Mouse (Mus musculus) neural tube, embryonic 12.5 days (tissue): Measurements from ENCODE around the gene Tmem8b. TPM values are rescaled to one million over a fixed set of nuclear protein-coding genes. Genes with fewer than 3 reads are reported as not detected.

Source experiments
- ATAC-seq: fragments of 200-750 bp; cut with Nextera tagmentation; 2 replicates; pipeline ENCODE4 v1.8.0; 2017; ENCODE audit warnings: low read depth, mild to moderate bottlenecking, moderate TSS enrichment, moderate library complexity; ENCODE audit not compliant: low FRiP score
- H3K27ac ChIP-seq: fragments of 300-500 bp; sonication (generic); 2 replicates; pipeline ENCODE4 v1.5.1; 2016
- H3K27me3 ChIP-seq: fragments of 300-500 bp; sonication (generic); replicated peaks from 2 replicates; pipeline ENCODE4 v1.6.1; 2016; ENCODE audit warnings: mild to moderate bottlenecking
- H3K36me3 ChIP-seq: fragments of 300-500 bp; sonication (generic); 2 replicates; pipeline ENCODE4 v1.6.1; 2016; ENCODE audit warnings: mild to moderate bottlenecking
- H3K4me1 ChIP-seq: fragments of 300-500 bp; sonication (generic); 2 replicates; pipeline ENCODE4 v1.6.1; 2016
- H3K4me2 ChIP-seq: fragments of 300-500 bp; sonication (generic); replicated peaks from 2 replicates; pipeline ENCODE4 v1.6.1; 2016; ENCODE audit warnings: mild to moderate bottlenecking
- H3K4me3 ChIP-seq: fragments of 300-500 bp; sonication (generic); 2 replicates; pipeline ENCODE4 v1.5.1; 2016
- H3K9ac ChIP-seq: fragments of 300-500 bp; sonication (generic); 2 replicates; pipeline ENCODE4 v1.6.1; 2016; ENCODE audit warnings: mild to moderate bottlenecking
- H3K9me3 ChIP-seq: fragments of 300-500 bp; sonication (generic); 2 replicates; pipeline ENCODE4 v1.6.1; 2016; ENCODE audit warnings: mild to moderate bottlenecking
- WGBS: fragments of 180-500 bp; shearing (Covaris S2); methylation state at CpG from one replicate; pipeline ENCODE4 v1.1.7; 2016; 5-methylcytosine and 5-hydroxymethylcytosine counted together
- polyA plus RNA-seq: library from polyadenylated mRNA; unstranded; fragments of >200 nt; fragmentation: Nextera tagmentation; extraction: Ambion mirVana; gene quantifications from 2 replicates; pipeline ENCODE4 v1.2.1, GENCODE M21; 2016

Tmem8b gene
- polyA plus RNA-seq, 1 experiment from 2014 or later: 14.2 TPM

GRCm38 (mm10) chr4:43726995-43727394 lies 58.2 kb downstream of the Tmem8b start, which contains the start of gene Hrct1:
Hrct1 (plus strand) TSS chr4:43727188.
- no peak within 1 kb of the TSS for H3K4me2 ChIP-seq
- no peak within 1 kb of the TSS for H3K27ac ChIP-seq
- H3K9me3 ChIP-seq: no peaks in the 10 kb centered on the region
- no peak within 1 kb of the TSS for H3K9ac ChIP-seq
- no peak within 1 kb of the TSS for H3K4me3 ChIP-seq
- no peaks in the 10 kb centered on the region for H3K36me3 ChIP-seq
- WGBS: 57% methylated on average over 3 of the region's 3 CpGs
- ATAC-seq: no peak
- no peaks in the 10 kb centered on the region for H3K4me1 ChIP-seq
- no peaks in the 10 kb centered on the region for H3K27me3 ChIP-seq

GRCm38 (mm10) chr4:43727718-43728575 lies 59.2 kb downstream of the Tmem8b start:
- Histone ChIP-seq H3K4me1 (no peaks in the 10 kb centered on the region), H3K4me2 (no peak overlapping the region), H3K9me3 (no peaks in the 10 kb centered on the region), H3K27ac (no peak overlapping the region), H3K27me3 (no peaks in the 10 kb centered on the region), H3K36me3 (no peaks in the 10 kb centered on the region), H3K9ac (no peak overlapping the region), H3K4me3 (no peak overlapping the region)
- WGBS: 78% methylated on average over 7 of the region's 7 CpGs
- ATAC-seq: no peak

- no peak for ATAC-seq
- WGBS: 71% methylated on average over 5 of the region's 5 CpGs
- Histone ChIP-seq H3K36me3 (no peaks in the 10 kb centered on the region), H3K4me3 (no peak overlapping the region), H3K9me3 (no peaks in the 10 kb centered on the region), H3K4me1 (no peaks in the 10 kb centered on the region), H3K9ac (no peak overlapping the region), H3K4me2 (no peak overlapping the region), H3K27ac (no peak overlapping the region), H3K27me3 (no peaks in the 10 kb centered on the region)
Measured at GRCm38 (mm10) chr4:43728576-43728954, 59.8 kb downstream of the Tmem8b start.

- Histone ChIP-seq H3K27ac (no peak overlapping the region), H3K9me3 (no peaks in the 10 kb centered on the region), H3K36me3 (no peaks in the 10 kb centered on the region), H3K4me2 (no peak overlapping the region), H3K9ac (no peak overlapping the region), H3K4me3 (no peak overlapping the region), H3K27me3 (no peaks in the 10 kb centered on the region), H3K4me1 (no peaks in the 10 kb centered on the region)
- ATAC-seq: no peak
- 80% methylated on average over 3 of the region's 3 CpGs for WGBS
Measured at GRCm38 (mm10) chr4:43729126-43729525, 60.4 kb downstream of the Tmem8b start.

- Histone ChIP-seq H3K9me3 (no peaks in the 10 kb centered on the region), H3K27ac (no peak within 1 kb of the TSS), H3K4me2 (no peak within 1 kb of the TSS), H3K27me3 (no peaks in the 10 kb centered on the region), H3K36me3 (no peaks in the 10 kb centered on the region), H3K4me1 (no peaks in the 10 kb centered on the region), H3K4me3 (no peak within 1 kb of the TSS), H3K9ac (no peak within 1 kb of the TSS)
- ATAC-seq: no peak
- WGBS: 71% methylated on average over 14 of the region's 14 CpGs
Measured at GRCm38 (mm10) chr4:43729794-43730550, 61.2 kb downstream of the Tmem8b start, which contains the start of gene Spaar. Spaar (plus strand) TSS chr4:43730034.

GRCm38 (mm10) chr4:43730750-43731297 lies 62.1 kb downstream of the Tmem8b start:
- H3K9me3 ChIP-seq: no peaks in the 10 kb centered on the region
- H3K27me3 ChIP-seq: no peaks in the 10 kb centered on the region
- 76% methylated on average over 21 of the region's 21 CpGs for WGBS
- H3K4me2 ChIP-seq: no peak overlapping the region
- no peaks in the 10 kb centered on the region for H3K4me1 ChIP-seq
- no peak overlapping the region for H3K9ac ChIP-seq
- no peaks in the 10 kb centered on the region for H3K36me3 ChIP-seq
- ATAC-seq: no peak
- H3K4me3 ChIP-seq: no peak overlapping the region
- H3K27ac ChIP-seq: no peak overlapping the region

GRCm38 (mm10) chr4:43732171-43732570 lies 63.4 kb downstream of the Tmem8b start:
- H3K4me3 ChIP-seq: no peak overlapping the region
- no peak overlapping the region for H3K9ac ChIP-seq
- no peaks in the 10 kb centered on the region for H3K4me1 ChIP-seq
- no peak overlapping the region for H3K27ac ChIP-seq
- no peaks in the 10 kb centered on the region for H3K27me3 ChIP-seq
- no peak for ATAC-seq
- H3K36me3 ChIP-seq: no peaks in the 10 kb centered on the region
- no peaks in the 10 kb centered on the region for H3K9me3 ChIP-seq
- no peak overlapping the region for H3K4me2 ChIP-seq
- 56% methylated on average over 1 of the region's 1 CpGs for WGBS

GRCm38 (mm10) chr4:43733186-43733585 lies 64.4 kb downstream of the Tmem8b start:
- no peaks in the 10 kb centered on the region for H3K9me3 ChIP-seq
- no peak overlapping the region for H3K9ac ChIP-seq
- no peaks in the 10 kb centered on the region for H3K4me1 ChIP-seq
- no peak overlapping the region for H3K4me2 ChIP-seq
- H3K36me3 ChIP-seq: no peaks in the 10 kb centered on the region
- 81% methylated on average over 5 of the region's 5 CpGs for WGBS
- H3K27me3 ChIP-seq: no peaks in the 10 kb centered on the region
- no peak for ATAC-seq
- H3K27ac ChIP-seq: no peak overlapping the region
- no peak overlapping the region for H3K4me3 ChIP-seq

GRCm38 (mm10) chr4:43737144-43737543 lies 68.4 kb downstream of the Tmem8b start:
- H3K36me3 ChIP-seq: no peaks in the 10 kb centered on the region
- no peak overlapping the region for H3K4me3 ChIP-seq
- no peak overlapping the region for H3K4me2 ChIP-seq
- no peaks in the 10 kb centered on the region for H3K4me1 ChIP-seq
- no peaks in the 10 kb centered on the region for H3K9me3 ChIP-seq
- no peak for ATAC-seq
- no peaks in the 10 kb centered on the region for H3K27me3 ChIP-seq
- no peak overlapping the region for H3K27ac ChIP-seq
- 57% methylated on average over 6 of the region's 6 CpGs for WGBS
- H3K9ac ChIP-seq: no peak overlapping the region

- no peaks in the 10 kb centered on the region for H3K36me3 ChIP-seq
- no peak for ATAC-seq
- H3K27ac ChIP-seq: no peak overlapping the region
- 83% methylated on average over 8 of the region's 8 CpGs for WGBS
- no peak overlapping the region for H3K4me3 ChIP-seq
- H3K27me3 ChIP-seq: no peaks in the 10 kb centered on the region
- no peak overlapping the region for H3K9ac ChIP-seq
- H3K4me2 ChIP-seq: no peak overlapping the region
- H3K4me1 ChIP-seq: no peaks in the 10 kb centered on the region
- no peaks in the 10 kb centered on the region for H3K9me3 ChIP-seq
Measured at GRCm38 (mm10) chr4:43738989-43739674, 70.4 kb downstream of the Tmem8b start.

- Histone ChIP-seq H3K27me3 (no peaks in the 10 kb centered on the region), H3K9me3 (no peaks in the 10 kb centered on the region), H3K4me3 (no peak overlapping the region), H3K27ac (no peak overlapping the region), H3K9ac (no peak overlapping the region), H3K36me3 (no peaks in the 10 kb centered on the region), H3K4me1 (no peaks in the 10 kb centered on the region), H3K4me2 (no peak overlapping the region)
- WGBS: 64% methylated on average over 5 of the region's 5 CpGs
- ATAC-seq: no peak
Measured at GRCm38 (mm10) chr4:43741526-43741925, 72.8 kb downstream of the Tmem8b start.
